Mouse (Mus musculus) gastrocnemius, adult 18-20 months (tissue): ENCODE data around the gene Ccdc13. TPM values are rescaled to one million over a fixed set of nuclear protein-coding genes. Genes with fewer than 3 reads are reported as not detected.

Experiments
- DNase-seq: peaks from one replicate; pipeline ENCODE4 v3.0.0; 2021; ENCODE audit warnings: low spot score
- total RNA-seq, 2 experiments: library from RNA; stranded (reverse); gene quantifications; 2 replicates each; pipeline ENCODE4 v1.2.3; 2021

Gene Ccdc13
- total RNA-seq, 2 experiments from 2014 or later, result 0.17 TPM; not detected in 1

GRCm38 (mm10) chr9:121760271-121761090 is 78.8 kb downstream of the Ccdc13 start:
- DNase-seq, result peak; percentile 70

DNA sequence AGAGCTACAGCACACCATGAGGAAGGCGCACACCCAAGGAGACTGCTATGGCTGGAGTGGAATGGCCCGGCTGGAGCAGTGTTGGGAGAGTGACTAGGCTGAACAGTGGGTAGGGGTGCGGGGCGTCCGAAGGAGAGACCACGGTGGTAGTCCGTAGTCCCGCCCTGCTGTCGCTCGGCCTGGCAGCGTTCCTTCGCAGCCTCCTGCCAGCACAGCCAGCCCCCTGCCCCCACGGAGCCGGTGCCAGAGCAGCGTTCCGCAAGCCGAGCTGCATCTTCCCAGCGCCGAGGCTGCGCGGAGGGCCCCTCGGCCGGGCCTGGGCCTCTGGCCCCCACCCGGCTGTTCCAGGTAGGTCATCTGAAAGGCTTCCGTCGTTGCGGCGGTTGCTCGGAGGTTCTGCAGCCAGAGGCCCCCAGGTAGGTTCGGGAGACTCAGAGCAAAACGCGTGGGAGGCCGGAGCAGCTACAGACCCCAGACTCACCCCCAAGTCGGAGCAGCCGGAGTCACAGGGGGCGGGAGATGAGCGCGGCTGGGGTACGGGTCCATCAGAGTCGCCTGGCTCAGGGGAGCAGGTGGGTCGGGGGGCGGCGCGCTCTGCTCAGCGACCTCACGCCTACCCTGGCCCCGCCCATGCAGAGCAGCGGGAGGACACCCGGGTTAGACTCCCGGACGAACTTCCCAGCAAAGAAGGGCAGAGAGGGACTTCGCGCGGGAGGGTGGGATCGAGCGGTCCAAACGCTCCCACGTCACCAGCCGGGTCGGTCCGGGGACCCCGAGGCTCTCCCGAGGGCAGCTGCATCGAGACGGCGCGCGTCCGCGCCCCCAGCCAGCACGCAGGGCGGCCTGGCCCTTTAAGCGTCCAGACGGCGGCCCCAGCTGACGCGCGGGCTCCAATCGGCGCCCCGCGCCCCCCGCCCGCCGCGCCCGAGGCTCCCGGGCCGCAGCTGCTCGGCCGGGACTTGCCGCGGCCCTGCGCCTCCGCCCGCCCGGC is 79.9 kb downstream of the Ccdc13 start, which contains the start of gene Zfp651:
Gene Zfp651, plus strand, starts transcription at position 240 of the 991 bp plus-strand sequence.
- no peak for DNase-seq

DNA sequence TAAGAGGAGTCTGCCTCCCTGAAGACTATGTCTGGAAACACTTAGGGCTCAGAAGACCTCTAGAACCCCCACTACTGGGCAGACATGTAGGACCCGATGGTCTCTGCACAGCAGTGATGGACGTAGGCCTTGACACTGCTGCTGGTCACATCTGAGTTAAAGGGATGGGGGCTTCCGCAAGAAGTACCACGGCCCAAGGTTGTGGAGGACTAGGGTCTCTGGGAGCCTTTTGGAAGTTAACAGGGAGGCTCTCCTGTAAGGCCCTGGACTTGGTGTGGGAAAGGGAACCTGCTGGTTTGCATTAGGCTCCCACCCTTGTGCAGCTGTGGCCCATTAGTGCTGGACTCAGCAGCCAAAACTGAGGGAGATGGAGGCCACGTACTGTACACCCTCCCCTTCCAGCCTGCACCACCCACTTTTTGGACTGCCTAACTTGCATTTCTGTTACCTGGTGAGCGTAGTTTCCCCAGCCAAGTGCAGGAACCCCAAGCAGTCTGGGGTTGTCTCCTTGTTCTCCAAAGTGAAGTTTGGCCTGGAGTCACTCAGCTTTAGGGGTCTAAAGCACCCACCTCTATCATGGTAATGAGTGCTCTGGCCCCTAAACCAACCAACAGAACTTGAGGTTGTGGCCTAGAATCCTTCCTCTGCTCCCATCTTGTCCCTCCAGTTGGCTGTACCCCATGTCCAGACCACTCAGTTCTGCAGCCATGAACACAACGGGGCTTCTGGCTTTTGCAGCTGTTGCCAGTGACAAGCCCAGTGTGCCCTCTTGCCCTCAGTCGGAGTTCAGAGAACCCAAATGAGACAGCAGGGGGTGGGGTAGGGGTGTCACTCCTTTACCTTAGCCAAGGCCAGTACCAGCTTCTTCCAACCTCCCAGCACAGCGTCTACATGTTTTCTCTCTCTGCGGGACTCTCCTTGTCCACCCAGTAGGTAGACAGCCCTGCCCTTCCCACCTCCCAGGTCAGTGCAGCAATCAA is 81.1 kb downstream of the Ccdc13 start:
- DNase-seq, result peak; percentile 53

DNA sequence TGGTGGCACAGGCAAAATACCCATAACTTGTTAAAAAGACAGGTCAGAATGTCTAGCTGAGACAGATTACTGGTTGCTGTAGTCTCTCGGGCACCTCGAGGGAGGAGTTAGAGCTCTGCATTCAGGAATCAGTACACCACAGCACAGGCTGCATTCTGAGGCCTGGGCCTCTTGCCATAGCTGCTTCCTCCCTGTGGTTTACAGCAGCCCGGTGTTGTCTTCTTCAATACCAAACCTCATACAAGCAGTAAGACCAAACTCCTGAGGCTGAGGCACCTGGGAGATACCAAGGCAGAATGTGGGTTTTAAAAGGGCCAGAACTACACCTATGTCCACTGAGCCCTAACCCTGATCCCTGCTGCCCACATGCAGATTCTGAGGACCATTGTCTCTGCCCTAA is 81.8 kb downstream of the Ccdc13 start:
- DNase-seq, result no peak

DNA sequence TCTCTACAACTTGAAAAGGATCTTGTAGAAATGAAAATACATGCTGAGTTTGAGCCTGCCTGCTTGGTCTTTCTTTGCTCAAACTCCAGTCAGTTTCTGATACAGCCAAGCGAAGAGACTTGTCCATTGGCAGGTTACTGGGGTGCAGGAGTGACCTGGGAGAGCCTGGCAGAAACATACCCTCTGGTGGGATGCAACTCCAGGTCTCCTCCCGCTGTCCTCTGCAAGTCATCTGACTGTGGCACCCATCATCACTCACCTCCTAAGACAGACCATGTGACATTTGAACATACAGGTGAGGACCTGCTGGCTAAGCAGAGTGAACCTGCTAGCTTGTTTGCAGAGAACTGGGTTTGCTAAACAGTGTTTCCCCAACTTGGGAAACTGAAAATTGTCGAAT is 82.5 kb downstream of the Ccdc13 start:
- no peak for DNase-seq

GRCm38 (mm10) chr9:121754624-121755023 is 84.6 kb downstream of the Ccdc13 start:
- DNase-seq, result no peak

GRCm38 (mm10) chr9:121752774-121753173 is 86.5 kb downstream of the Ccdc13 start:
- DNase-seq, result no peak

Other genes starting within 250 kb of the Ccdc13 start
- gene Lyzl4, start 197.4 kb downstream of the Ccdc13 start, total RNA-seq, result not detected
- gene Vipr1, start 196.7 kb downstream of the Ccdc13 start, total RNA-seq, result 1 to 10 TPM; 1.1 to 1.5 TPM
- 1 to 10 TPM; 5.4 to 5.5 TPM for gene Sec22c, start 134.0 kb downstream of the Ccdc13 start, total RNA-seq
- gene Ss18l2, start 129.1 kb downstream of the Ccdc13 start, total RNA-seq, result 100 to 1,000 TPM; 108 to 115 TPM
- 10 to 100 TPM; 31.7 to 37.0 TPM for gene Nktr, start 120.3 kb downstream of the Ccdc13 start, total RNA-seq
- 100 to 1,000 TPM; 123 to 131 TPM for gene Zfp651, start 80.1 kb downstream of the Ccdc13 start, total RNA-seq
- gene Klhl40, start 61.9 kb downstream of the Ccdc13 start, total RNA-seq, result 100 to 1,000 TPM; 121 to 228 TPM
- 100 to 1,000 TPM; 125 to 145 TPM for gene Hhatl, start 47.0 kb downstream of the Ccdc13 start, total RNA-seq
- gene Higd1a, start 18.9 kb upstream of the Ccdc13 start, total RNA-seq, result 10 to 100 TPM; 82.9 to 95.7 TPM
- gene Ackr2, start 58.9 kb upstream of the Ccdc13 start, total RNA-seq, result 1 to 10 TPM in 1 of 2 experiments, under 1 TPM in 1; 0.64 to 1.8 TPM
- not detected for gene Cyp8b1, start 76.8 kb upstream of the Ccdc13 start, total RNA-seq
- under 1 TPM; 0.62 to 0.71 TPM for gene Fam198a, start 111.5 kb upstream of the Ccdc13 start, total RNA-seq
- 10 to 100 TPM; 15.9 to 16.6 TPM for gene Pomgnt2, start 157.6 kb upstream of the Ccdc13 start, total RNA-seq